Mouse (Mus musculus): ENCODE measurements at regions not wholly inside any gene's neighbourhood (a gene's known extent, or its start where the extent isn't known, plus 50 kb on each side); places are given as distances from the start of the nearest gene placed in this dataset.
A peak's percentile ranks its signal among the peaks of the same experiment; 100 is the strongest.

DNA sequence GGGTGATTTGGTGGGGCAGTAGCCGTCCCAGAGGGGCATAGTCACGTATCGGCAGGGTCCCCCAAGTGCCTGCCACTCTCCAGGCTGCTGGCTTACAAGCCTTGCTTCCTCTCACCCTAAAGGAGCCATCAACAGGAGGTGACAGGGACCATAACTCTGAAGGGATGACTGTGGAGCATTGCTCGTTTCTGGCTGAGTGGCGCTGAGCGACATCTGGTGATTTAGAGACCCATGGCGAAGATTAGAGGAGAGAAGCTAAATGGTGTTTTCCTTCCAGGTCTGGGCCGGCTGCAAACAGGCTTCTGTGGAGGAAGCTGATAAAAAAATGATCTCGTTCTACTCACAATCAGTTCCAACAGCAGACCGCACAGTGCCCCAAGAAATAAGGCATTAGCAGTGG, 193.2 kb upstream of the Sulf2 start:
- DNase-seq, result no peak

DNA sequence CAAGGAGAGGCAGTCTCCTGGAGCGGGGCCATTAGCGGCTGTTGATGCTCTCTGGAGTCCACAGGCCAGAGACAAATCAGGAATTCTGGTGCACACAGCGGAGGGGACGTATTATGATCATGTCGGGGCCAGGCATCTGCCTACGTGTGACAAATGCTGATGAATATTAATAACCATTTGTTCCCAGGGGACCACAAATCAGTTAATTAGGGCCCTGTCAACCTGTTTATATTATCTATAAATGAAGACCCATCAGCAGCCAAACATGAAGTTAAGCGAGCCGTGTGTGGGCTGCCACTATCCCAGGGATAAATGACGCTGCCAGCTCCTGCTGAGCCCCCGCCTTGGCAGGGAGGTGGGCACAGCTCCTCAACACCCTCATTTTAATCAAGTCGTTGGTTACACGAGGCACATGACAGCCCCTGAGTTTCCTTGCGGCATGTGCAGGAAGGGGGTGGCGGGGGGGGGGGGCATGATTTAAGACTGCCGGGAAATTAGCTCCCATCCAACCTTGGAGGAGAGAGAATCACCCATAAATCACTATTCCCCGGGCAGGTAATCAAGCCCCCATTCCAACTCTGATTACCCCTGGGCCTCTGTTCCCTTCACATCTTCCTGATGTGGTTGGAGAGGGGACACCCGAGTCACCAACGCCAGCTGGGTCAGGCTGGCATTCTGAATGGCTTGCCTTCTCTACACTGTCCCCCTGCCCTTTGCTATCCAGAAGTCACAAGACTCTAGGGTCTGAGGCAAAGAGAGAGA, 191.1 kb upstream of the Sulf2 start:
- DNase-seq, result no peak

DNA sequence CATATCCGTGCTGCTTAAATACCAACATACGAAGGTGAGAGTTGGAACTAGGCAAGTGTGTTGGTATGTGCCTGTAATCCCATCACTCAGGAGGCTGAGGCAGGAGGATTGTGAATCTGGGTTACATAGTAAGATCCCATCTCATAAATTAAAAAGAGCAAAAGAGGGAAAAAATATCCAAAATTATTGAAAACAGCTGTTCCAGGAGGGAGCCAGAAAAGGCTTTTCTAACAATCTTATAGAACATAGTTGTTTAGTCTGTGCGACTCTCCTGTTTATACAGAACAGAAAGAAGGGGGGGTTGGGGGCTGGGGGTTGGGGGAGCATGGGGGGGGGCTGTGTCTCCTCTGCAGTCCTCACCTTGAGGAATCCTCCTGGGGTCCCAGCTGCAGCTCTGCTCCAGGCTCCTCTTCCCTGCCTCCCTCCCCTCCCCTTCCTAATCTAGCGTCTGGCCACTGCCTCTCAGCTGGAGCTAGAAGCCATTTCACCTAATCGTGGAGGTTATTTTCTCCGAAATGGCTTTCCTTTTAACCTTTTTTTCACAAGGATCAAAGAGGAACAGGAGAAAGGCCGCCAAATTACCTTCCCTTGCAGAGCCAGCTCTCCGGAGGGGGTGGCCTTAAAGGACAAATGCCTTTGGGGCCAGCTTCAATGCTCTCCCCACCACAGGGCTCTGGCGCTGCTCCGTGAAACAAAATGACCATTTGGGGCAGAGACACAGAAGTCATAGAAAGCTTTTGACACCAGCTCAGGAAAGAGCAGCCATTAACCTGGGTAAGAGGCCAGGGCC, 188.3 kb upstream of the Sulf2 start:
- DNase-seq, result no peak

DNA sequence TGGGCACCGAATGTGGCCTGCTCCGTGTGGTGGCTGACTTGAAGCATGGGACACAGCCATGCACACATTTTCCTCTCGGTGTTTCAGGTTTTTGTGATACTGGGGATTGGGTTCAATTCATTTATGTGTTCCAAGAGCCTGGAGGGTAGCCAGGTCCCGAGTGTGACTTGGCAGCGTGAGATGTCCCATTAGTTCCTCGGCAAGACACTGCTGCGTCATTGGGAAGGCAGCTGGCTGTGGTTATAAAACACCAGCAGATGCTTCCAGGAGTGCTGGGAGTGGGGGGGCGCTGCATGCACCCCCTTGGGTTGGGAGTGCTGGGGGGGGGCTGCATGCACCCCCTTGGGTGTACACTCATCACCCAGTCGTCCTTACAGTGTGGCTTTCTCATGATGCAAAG, 186.9 kb upstream of the Sulf2 start:
- no peak for DNase-seq

DNA sequence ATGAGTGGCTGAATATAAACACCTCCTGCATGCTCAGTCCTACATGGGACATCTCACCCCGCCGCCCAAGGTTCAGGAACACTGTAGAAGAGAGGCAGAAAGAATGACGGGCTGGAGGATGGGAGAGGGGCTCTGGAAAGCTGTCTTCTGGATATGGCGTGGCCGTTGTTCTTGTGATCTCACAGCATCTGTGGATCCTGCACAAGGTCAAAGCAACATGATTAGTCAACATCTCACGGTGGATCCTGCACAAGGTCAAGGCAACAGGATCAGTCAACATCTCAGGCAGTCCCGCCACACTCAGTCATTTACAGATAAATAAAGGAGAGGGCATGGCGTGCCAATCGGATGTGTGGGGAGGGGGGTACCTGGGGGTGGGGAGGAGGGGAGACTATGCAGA, 184.7 kb upstream of the Sulf2 start:
- no peak for DNase-seq

DNA sequence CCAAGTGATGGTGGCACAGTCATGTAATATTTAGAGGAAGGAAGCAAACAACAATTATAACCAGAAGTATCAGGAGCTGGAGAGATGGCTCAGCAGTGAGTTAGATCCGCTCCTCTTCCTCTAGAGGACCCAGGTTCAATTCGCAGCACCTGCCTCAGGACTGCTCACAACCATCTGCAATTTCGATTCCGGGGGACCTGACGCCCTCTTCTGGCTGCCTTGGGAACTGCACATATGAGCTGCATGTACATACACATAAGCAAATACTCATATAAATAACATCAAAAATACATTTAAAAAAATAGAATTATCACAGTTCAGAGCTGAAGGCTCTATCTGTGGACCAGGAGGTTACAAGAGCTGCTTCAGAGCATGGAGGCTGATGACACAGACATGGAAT, 184.0 kb upstream of the Sulf2 start:
- DNase-seq, result no peak

DNA sequence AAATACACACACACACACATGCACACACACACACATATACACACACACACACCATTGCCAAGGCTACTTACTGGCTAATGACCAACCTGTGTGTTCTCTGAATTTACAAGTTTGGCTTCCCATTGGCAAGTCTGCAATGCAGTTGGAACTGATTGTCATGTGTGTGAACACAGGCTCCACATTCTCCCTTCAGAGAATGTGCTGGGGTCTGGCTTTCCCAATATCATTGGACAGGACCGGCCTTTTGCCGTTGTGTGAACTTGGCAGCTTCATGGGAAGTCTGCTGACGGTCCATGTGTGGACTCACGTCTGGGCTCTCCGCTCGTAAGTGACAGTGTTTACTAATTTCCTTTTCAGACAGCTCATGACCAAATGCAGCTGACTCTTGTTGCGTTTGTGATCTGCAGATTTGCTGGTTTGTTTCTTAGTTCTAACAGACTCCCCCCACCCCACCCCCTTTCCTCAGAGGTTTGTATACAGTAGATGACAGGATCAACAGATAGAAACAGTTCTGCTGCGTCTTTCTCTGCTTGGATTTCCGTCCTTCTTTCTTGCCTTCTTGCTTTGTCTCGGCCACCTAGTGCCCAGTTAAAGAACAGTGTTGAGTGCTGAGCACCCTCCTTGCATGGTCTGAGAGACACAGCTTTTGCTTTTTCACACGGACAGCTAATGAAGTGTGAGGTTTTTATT, 183.1 kb upstream of the Sulf2 start:
- DNase-seq, result no peak

DNA sequence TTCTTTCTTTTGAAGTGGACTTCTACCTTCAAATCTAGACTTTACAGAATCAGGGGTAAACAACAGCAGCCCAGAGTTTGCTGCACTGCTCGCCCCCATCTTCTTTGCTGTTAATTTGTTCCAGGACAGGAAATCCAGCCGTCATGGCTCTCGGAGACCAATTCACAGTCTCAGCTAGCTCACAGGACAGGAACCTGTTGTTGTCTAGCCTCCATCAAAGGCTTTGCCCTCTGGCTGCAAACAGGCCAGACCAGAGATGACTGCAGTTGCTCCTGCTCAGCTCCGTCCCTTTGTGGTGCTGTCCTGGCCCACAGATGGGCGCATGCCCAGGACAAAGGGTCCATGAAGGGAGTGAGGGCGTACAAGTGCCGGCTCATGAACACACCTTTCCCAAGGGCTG, 182.2 kb upstream of the Sulf2 start:
- no peak for DNase-seq

DNA sequence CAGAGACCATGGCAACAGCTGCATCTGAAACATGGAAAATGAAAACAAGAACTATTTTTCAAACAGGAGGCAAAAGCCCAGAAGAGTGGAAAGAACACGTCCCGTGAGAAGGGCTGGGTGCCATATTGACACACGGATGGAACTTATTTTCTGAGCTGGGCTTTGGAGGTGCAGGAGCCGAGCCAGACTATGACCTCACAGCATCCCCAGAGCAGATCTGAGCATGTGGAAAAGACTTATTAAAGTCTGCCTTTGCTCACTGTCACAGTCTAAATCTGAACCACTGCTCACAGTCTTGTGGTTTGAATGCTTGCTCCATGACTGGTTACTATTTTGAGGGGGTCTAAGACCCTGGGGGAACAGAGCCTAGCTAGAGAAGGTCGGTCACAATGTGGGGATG, 180.2 kb upstream of the Sulf2 start:
- no peak for DNase-seq

DNA sequence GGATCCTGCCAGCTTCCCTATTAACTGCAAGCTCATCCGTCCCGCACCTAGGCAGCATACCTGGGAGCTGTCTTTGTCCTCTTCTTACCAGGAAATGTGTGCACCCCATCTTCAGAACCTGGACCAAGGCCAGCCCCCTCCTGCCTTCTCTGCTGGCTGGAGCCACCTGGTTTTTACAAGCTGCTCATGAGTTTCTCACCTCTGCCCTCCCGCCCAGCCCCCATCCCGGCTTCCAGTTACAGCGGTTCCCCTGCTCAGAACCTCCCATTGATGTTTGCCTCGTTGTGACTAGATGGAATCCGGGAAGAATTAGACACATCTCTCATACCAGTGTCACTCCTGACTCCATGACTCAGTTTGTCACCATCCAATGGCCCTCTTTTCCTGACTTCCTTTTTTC, 179.1 kb upstream of the Sulf2 start:
- DNase-seq, result no peak

DNA sequence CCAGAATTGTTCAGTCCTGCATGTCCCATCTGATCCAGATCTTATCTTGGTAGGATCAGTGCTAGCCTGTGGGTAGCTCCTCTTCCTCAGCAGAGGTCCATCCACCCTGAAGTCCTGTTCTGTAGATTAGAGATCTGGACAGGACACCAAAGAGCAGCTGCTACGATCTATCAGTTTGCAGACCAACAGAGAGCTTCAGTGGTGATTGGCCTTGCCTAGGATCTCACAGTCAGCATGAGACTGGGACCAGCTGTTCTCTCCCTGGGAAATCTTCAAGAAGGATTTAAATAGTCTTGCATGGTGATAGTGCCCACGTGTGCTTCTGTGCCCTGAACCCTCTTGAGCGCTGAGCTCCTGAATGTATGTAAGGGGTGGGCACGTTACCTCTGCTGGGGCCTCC, 178.4 kb upstream of the Sulf2 start:
- no peak for DNase-seq

DNA sequence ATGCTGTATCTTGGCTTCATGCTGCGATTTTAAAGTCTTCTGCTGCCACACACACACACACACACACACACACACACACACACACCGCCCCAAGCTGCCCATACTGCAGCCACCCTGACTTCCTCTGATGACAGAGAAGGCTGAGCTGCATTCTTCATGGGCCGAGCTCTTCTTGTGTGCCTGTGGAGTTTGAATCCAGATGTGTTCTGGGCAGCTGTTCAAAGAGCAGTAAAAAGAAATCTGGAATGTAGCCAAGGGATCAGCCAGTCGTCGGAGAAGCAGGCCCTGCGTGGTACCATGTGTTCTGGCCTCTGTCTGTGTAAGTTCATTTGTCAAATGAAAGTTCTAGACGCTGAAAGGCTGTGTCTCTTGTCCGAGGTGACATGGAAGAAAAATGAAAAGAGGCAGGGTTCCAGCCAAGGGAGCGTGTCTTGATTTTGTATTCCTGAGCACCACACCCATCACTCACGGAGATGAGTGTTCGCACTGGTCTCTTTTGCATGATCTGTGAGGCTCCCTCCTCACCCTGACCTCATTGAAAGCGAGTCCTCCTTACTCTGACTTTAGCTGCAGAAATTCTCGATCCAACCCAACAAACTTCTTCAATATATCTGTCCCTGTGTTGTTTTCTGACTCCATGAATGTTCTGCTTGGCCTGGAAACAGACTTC, 177.4 kb upstream of the Sulf2 start:
- peak; percentile 12 for DNase-seq

DNA sequence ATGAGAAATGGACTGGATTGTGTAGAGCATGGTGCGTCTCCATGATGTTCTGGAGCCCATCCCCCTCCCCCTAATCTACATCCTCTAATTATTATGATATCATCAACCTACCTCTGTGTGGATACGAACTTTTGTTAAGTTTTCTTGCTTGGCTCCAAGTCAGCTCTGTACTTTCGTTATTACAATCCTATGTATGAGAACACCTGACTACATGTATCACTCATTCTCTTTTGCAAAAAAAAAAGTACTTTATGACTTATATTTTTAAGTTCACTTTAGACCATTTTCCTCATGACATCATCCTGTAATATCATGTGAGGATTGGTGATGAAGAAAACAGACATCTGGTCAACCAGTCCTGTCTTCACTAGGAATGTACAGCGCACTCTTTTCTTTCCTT, 175.7 kb upstream of the Sulf2 start:
- no peak for DNase-seq

DNA sequence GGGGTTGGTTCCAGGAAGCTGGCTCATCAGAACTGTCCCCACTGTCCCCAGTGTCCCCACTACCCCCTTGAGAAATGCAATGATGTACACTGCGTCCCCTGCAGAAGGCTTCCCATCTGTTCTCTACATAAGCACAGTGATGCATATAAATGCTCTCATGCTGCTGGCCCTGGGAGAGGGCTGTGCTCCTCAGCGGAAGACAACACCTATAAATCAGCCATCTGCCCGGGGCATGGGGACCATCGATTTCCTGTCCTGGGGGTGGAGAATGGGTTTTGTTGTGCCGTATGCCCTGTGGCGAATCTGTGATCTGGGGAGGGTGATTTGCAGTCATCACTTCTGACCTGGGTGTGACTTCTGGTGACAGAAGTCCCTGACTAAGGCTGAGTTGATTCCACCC, 174.9 kb upstream of the Sulf2 start:
- no peak for DNase-seq

DNA sequence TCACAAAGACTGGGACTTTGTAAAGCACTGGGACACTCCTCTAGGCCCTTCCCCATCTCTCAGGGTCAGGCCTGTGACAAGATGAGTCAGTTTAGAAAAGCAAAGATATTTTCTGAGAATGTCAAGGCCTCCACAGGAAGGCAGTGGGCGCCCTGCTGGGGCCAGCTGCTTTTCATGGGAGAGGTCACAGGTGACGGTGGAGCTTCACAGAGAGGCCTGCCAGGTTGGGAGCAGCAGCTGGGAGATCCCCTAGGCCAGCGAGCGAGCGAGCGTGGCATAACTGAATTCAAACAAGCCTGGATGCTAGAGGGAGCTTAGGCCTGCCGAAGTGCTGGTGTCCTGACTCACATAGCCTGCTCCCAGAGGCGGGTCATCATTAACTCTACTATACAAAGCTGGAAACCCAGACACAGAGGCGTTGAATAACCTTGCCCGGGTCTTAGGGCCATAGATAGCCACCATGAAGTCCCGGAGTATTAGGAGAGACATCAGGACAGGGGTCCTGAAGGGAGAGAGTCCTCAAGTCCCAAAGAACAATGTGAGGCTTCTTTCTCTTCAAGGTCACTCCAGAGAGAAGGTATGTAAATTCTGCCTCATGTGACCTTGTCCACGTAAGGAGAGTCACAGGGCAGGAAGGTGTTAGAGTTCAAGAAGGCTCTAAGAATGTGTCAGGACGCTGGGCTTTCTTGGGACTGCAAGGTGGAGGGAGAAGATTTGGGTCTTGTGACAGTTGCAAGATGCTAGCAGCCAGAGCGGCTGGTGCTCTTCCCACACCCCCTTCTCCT, 174.3 kb upstream of the Sulf2 start:
- DNase-seq, result no peak

DNA sequence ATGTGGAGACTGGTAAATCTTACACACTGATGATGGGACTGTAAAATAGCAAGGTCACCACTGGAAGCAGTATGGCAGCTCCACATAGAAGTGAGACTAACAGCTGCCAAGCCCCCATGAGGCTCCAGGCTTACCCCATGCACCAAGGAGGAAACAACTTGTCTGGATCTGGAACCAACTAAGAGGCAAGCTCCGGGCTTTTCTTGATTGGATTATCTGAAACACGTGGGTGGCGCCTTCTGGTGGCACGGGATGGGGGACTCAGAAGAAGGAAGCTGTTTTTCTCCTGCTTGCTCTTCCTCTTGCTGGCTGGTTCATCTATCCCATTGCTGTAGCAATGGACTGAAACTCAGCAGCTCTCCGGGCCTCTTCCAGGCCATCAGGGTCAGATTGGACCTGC, 171.5 kb upstream of the Sulf2 start:
- no peak for DNase-seq

DNA sequence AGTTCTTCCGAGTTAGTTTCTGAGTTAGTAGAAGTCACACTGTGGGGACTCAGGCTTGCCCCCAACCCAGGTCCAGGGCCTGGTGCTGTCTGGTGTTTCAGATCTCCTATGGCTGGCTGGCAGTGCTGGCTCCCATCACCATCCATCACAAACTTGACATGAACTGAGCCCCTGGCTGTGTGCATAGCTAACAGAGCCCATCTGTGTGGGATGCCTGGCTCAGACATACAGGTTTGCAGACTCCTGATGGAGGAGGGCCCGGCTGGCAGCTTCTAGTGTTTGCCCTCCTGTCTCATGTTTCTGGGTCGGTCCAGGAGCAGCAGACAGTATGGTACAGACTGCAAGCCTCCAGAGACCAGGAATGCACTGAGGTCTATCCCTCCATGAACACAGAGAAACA, 169.5 kb upstream of the Sulf2 start:
- no peak for DNase-seq

DNA sequence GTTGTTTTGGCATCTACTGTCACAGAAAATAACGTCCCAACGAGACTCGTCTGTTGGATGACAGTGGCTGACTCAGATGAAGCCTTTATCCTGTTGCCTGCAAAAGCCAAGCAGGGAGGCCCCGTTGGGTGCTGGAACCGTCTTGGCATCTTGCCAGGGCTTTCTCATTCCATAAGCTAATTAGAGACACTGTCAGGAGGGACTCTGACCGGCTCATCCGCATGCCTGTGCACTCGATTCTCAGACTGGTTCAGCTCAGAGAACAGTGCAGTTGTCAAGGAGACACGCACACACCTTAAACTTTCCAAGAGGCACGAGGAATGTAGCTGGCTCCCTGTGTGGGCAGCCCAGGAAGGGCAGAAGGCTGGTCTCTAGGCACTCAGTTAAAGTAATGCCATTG, 169.0 kb upstream of the Sulf2 start:
- DNase-seq, result peak; percentile 60

DNA sequence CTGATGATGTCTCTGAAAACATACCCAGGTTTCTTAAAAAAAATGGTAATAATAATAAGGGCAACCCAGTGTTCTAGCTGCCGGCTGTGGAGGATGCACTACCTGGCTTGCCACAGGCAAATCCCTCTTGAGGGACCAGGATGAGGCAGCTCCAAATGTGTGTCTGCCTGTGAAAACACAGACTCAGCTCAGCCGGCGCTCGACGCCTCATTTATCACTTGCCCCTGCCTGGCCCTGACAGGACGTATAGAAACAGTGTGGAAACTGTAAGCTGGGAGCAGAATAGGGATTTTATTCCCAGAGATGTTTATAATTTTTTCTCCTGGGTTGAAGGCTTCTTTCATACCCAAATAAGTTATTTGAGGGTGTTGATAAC, 167.2 kb upstream of the Sulf2 start:
- DNase-seq, result peak; percentile 21

DNA sequence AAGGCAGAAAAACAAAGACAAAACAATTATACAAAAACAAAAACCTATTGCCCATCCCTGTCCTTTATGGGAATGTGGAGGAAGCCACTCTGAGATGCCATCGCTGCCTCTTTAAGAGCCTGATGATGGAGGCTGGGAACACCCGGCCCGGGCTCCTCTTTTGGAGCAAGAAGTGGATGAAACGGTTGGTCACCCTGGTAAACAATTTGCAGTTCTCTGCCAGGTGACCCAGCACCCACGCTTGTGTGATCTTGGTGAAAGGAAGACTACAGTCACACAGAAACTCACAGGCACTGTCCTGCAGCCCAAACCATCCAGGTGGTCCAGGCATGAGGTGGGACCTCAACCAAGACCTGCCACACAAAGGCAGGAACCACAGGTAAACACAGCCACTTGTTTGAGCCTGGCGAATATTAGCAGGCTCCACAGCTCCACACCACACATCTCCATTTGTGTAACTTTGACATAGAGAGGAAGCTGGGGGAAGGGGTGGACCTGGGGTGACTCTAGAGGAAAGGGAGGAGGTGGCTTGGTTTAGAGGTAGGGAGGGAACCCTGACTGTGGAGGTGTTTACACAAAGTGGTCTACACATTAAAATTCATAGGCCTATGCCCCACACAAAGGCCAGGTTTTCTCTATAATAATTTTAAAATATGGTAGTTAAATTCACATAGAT, 166.7 kb upstream of the Sulf2 start:
- DNase-seq, result no peak

DNA sequence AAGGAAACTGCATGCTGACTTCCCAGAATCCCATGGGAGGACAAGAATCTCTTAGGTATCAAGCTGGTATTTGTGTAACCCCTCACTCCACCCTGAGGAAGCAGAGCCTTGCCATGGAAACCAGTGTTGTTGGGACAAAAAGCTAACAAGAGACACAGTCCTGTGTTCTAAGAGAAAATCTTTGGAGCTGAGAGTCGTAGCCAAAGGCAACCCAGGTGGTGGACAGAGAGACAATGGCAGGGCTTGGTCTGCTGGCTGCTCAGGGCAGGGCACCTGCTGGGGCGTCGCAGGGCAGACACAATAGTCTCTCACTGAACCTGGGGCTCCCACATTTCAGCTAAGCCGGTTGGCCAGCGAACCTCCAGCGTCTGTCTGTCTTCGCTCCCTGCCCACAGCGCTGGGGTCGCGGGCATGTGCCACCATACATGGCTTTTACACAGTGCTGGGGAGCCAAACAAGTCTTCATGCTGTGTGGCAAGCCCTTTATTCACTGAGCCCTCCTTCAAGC, 161.0 kb upstream of the Sulf2 start:
- DNase-seq, result no peak

DNA sequence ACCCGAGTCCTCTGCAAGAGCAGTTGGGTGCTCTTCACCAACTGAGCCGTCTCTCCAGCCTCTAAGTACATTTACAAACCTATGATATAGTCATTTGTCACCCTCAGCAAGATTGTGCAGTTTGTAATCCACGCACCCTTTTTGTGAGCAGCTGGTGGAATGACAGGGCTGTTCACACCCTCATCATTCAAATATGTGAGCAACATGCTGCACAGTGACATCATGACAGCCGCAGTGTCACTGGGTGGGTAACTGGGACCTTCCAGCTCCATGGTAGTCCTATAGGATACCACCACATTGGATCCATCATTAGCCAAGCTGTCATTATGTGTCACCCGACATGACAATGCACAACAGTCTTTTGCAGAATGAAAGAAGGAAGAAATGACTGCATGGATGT, 155.0 kb upstream of the Sulf2 start:
- no peak for DNase-seq
